Mouse (Mus musculus): ENCODE data around the gene Ap5m1. TPM values are rescaled to one million over a fixed set of nuclear protein-coding genes. Genes with fewer than 3 reads are reported as not detected.
"Not testable (repeated sequence)": the region's sequence is repeated elsewhere in the genome, so short reads cannot be mapped to it uniquely, and the experiment has no call there.

Ap5m1 gene
- total RNA-seq (2021), result 10 to 100 TPM; 10.7 to 11.0 TPM

DNA sequence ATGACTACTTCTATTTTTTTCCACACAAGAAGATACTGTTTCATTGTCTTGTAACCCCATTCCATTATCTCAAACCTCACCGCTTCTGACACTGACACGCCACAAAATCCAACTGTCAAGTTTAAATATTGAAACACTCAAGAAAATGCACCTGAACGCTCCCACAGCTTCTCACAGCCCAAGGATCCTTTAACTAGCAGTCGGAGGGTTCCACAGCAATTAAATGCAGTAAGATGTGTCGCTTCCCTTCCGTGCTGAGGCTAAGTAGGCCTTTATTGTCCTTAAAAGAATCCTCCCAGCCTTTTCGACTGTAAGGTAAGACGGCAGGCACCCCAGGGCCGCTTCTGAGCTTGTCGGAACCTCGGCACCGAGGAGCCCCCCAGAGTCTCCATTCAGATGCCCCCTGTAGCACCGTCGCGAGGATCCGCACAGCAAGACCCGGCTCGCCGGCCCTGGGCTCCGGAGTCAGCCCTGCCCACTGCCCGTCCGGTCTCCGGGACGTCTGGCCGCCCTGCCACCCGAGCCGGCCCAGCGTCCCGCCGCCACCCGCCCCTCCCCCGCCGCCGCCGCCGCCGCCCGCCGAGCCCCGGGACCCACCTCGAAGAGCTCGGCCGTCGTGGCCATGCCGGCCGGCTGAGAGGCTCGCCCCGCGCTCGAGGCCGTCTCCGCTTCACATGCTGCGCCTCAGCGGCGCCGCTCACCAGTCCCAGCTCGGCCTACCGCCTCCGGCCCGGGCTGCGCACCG lies at the start of gene Ap5m1:
Gene Ap5m1 (plus strand): TSS at position 569 of the 745 bp plus-strand sequence.
- no peak for DNase-seq
- intact Hi-C loops (cut with DNase I), result loop anchor here (5.0 to 10.0 kb wide), 3 partner anchors 107 to 941 kb away; partner anchors contain the start of genes Naa30, Peli2 and Tmem260

DNA sequence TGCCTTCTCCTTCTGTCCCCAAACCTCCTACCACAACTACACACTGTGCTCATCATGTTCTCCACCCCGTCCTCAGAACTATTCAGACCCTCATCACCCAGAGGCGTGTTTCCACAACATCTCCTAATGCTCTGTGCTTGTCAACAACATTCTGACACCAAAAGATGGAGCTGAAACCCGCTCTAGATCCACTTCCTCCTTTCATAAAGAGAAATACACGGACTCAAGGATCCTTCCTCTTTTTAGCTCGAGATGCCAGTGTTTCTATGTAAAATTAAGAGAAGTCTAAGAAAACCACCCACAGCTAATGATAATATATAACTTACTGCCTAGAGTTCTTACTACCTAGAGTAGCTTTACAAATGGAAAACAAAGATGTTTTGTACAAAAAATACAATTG lies 46.1 kb upstream of the Ap5m1 start:
- intact Hi-C loops (cut with DNase I), result no loop called here
- DNase-seq, result no peak

DNA sequence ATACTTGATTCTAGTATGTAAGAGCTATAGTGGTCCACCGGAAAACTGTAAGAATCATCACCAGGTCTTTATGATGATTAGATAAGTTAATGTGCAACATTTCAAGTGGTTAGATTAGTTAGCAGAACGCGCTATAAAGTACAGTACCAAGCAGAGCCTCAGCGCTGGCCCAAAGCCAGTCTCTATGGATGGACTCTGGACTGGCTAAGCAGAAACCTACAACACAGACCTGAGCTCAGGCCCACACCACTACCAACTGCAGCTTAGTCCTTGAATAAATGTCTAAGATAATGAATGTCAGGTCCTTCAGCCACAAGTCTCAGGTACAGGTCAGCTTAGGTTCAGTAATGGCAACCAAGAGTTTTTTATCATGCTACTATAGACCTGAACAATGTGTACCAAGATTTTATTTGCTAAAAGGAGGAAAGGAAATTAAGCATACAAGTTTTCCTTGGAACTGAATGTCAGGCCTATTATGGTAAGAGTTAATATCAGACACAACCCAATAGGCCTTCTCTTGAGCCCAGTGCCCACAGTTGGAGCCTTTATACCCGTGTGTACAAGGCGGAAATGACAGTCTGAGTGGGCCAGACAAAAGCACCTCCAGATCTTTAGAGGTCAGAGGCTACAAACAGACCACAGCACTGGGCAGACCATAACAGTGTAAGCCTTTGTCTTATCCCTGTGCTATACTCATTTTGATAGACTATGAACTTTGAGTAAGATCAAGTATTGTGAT lies 38.7 kb upstream of the Ap5m1 start:
- intact Hi-C loops (cut with DNase I), result no loop called here
- no peak for DNase-seq

DNA sequence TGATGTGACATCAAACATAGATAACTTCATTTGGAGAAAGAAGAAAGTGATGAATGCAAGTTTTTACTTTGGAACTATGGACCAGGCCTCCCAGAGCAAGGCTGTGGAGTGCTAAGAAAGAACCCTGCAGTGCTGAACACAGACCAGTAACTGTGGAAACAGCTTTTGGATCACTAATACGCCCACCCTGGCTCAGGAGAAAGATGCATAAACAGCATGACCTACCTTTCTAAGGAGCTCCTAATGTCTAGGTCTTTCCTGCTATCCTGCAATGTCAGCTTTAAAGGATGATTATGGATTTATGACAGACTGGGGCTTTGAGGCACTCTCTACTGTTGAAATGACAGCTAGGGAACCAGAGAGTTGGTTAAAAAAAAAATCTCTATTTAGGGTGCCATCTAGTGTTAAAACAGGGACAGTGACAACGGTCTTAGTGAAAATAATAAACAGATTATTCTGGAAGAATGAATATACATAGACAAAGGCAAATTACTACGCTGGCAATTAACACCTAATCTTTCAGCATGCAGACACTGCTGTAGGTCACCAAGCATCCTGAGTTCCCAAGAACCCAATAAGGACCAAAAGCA lies 38.0 kb upstream of the Ap5m1 start:
- no peak for DNase-seq
- intact Hi-C loops (cut with DNase I), result no loop called here

DNA sequence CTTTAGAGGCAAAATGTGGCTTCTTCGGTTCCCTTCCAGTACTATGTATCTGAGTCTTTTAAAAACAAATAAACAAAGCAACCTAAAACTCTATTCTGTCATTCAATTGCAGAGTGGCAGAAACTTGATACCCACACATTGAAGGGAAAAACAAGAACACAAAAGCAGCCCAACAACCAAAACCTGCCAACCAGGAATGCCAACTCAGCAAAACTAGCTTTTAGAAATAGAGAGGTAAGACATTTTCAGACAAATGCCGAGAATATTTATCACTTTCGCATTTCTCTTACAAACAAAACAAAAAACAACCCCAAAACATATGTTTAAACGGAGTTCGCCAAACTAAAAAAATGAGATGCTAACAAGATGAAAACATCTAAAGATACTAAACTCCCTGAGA lies 36.9 kb upstream of the Ap5m1 start:
- intact Hi-C loops (cut with DNase I), result no loop called here
- no peak for DNase-seq

DNA sequence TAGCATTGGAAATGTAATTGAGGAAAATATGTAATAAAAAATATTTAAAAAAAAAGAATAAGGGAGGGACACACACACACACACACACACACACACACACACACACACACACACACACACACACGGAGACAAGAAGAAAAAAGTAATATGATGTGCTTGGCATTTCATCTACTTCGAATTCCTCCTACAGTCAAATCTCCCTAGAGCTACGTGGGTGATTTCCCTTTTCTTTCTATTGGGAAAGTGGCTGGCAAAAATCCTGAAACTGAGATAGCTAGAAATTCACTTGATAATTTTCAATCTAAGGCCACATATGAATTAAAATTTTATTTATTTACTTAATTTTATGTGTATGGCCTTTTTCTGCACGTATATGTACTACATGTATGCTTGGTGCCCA lies 20.3 kb upstream of the Ap5m1 start:
- DNase-seq, result no peak
- intact Hi-C loops (cut with DNase I), result no loop called here

DNA sequence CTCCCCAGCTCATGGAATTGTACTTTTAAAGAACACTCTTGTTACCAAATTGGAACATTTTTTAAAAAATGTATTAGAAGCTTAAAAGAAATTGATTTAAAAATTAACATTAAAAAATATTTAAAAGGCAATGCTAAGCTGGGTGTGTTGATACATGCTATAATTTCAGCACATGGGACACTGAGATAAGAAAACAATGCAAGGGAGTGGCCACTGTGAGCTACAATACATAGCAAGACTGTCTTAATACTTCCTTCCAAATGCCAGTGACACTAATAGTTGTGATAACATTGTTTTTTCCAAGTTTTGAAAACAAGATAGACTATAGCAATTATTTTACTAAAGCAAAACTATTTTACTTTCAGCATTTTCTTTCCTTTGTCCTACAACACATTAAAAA lies 16.4 kb upstream of the Ap5m1 start:
- intact Hi-C loops (cut with DNase I), result no loop called here
- no peak for DNase-seq

DNA sequence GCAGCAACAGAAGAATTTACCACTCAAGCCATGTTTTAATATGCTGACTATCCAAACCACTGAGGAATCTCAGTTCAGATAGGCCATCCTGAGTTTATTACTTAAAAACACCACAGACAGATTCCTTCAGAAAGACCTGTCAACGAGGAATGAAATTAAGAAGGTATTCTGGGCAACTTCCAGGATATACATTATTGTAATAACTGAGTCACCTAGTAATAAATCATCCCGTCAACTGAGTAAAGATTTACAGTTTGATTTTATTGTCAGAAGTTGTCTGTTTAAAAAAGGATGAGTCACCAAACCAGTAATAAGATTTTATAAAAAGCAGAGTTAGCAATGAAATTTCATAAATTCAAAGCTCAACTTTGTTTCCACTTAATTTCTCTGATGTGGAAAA lies 2.1 kb upstream of the Ap5m1 start:
- intact Hi-C loops (cut with DNase I), result loop anchor here (10.0 kb wide), 1 partner anchor 939 kb away; the partner anchor contains the start of gene Peli2
- DNase-seq, result no peak

DNA sequence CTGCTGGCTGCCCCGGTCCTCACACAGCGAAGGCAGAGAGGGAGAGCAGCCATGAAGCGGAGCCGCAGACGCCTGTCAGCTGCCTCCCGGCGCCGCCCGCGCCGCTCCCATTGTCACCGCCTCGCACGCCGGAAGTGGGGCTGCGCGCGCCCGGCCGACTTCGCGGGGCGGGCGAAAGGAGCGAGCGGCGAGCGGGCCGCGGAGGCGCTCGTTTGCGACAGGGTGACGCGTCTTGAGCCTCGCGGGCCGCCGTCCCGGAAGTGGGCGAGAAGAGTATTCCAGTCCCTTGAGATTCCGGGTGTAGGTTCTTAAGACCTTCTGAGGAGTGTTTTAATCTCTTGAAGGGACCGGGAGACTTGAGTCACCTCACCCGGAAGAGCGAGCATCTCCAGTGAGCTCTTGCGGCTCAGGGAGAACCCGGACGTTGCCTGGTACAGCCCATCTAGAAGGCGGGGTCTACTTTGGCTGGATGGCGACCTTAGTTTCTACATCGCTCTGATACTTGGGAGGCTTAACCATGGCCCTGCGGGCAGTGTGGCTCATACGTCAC lies 452 bp downstream of the Ap5m1 start, which contains the start of gene Exoc5:
Gene Exoc5 (minus strand): TSS at position 380 of the 550 bp plus-strand sequence.
- intact Hi-C loops (cut with DNase I), result loop anchor here (5.0 to 10.0 kb wide), 3 partner anchors 106 to 942 kb away; partner anchors contain the start of genes Naa30, Peli2 and Tmem260
- peak; percentile 97 to 99 for DNase-seq

DNA sequence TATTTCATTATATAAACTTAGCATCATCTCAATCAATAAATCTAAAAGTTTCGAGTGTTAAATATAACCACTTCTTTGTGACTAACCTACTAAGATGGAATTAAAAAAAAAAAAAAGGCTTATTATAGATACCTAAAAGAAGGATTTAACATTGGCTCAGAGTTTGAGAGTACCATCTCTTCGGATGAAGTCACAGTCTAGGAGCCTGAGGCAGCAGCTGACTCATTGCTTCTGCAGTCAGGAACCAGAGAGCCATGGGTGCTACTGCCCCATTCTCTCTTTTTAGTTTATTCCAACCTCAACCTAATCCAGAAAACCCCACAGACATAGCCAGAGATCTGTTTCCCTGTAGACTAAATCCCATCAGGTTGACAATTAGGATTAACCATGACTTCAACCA lies 6.9 kb downstream of the Ap5m1 start:
- intact Hi-C loops (cut with DNase I), result no loop called here
- no peak for DNase-seq

DNA sequence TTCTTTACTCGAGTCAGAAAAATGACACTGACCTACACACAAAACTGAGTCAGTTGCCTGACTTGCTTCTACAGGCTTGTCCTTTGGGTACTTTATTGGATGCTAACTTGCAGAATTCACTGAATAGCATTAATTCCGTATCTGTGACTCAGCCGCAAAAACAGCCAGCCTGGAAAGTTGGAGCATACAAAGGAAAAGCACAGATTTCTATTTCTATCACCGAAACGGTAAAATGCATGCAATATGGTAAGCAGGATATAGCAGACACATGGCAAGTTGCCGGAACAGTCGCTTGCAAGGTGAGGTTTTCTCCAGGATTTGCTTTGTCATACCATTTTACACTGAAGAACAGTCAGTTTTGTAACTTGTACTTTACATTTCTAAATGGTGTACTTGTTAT lies 8.0 kb downstream of the Ap5m1 start:
- no peak for DNase-seq
- intact Hi-C loops (cut with DNase I), result no loop called here

DNA sequence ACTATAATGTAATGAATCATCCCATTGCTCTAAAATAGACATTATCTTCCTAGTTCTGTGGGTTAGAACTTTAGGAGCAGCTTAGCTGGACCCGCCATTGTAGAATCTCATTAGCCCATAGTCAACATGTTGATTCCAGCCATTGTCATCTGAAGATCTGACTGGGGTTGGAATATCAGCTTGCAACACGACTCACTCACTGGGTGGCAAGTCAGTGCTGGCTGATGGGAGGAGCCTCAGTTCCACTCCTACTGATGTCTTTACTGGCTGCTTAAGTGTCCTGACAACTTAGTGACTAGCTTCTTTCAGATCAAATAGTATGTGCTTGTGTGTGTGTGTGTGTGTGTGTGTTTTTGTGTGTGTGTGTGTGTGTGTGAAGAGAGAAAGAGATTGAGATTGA lies 8.5 kb downstream of the Ap5m1 start:
- no peak for DNase-seq
- intact Hi-C loops (cut with DNase I), result no loop called here

DNA sequence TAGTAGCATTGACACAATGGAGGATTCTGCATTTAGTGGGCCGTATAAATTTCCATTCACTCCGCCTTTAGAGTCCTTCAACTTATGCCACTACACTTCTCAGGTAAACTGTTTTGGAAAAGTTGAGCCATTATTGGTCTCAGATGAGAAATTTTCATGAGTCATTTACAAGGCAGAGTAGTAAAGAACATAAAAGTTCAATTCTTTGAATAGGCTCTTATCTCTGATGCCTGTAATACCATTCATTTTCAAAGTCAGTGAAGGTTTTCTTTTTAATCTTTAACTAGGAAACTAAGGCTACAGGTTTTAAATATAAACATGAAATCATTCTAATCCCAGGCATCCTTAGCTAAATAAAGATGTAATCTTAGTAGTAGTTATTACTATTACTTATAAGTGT lies 12.9 kb downstream of the Ap5m1 start:
- intact Hi-C loops (cut with DNase I), result no loop called here

DNA sequence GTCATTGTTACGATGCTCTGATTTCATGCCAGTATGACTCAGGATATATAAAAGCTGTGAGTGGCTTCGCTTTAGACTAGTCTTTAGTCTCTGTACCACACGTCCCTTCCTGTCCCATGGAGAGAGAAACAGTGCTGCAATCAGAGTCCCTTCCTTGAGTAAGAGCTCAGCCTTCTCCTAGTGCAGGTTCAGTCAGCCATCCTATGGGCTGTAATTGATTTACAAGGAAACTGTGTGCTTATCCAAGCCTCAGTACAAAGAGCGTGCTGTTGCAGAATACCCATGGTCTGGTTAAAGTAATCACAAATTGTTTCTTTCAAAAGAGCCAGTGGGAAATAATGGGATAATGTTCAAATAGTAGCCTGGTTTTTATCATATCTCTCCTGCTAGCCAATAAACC lies 20.6 kb downstream of the Ap5m1 start:
- DNase-seq, result no peak
- intact Hi-C loops (cut with DNase I), result no loop called here

More for the DNA sequence above, 12.9 kb downstream of the Ap5m1 start:
- DNase-seq, result no peak

DNA sequence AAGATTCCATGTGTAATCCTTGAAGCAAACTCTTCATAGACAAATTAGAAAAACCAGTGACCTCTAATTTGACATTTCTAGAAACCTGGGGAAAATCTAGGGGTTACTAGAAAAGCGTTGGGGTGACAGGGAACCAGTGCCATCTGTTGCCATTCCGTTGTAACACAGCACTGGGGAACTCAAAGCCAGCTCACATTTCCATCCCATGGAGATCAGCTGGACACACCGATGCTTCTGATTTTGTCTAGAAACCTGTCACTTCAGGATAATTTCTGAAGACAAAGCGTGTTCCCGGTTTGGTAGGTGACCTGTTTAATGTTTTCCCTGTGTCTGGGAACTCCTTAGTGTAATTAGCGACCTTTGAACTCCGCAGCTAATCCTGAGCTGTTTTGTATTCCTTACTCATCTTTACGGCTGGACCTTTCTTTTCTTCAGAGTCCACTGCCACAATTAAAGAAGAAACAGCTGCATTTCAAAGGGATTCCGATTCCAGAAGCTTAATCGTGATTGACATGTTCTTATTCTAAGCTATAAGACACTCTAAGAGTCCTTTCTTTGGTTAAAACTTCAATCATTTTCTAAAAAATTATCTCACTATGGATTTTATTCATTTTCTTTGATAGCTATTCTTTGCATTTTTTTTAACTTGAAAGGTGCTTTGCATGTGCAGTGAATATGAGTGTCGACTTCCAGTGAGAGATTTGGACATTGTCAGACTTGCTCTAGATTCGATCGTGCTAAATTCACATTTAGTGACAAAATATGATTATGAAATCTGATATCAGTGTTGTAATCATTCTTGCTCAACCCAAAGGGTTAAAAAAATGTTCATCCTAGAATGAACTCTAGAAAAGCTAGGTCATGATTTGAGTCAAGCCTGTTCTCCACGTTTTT lies 22.5 kb downstream of the Ap5m1 start:
- intact Hi-C loops (cut with DNase I), result no loop called here
- no peak for DNase-seq

DNA sequence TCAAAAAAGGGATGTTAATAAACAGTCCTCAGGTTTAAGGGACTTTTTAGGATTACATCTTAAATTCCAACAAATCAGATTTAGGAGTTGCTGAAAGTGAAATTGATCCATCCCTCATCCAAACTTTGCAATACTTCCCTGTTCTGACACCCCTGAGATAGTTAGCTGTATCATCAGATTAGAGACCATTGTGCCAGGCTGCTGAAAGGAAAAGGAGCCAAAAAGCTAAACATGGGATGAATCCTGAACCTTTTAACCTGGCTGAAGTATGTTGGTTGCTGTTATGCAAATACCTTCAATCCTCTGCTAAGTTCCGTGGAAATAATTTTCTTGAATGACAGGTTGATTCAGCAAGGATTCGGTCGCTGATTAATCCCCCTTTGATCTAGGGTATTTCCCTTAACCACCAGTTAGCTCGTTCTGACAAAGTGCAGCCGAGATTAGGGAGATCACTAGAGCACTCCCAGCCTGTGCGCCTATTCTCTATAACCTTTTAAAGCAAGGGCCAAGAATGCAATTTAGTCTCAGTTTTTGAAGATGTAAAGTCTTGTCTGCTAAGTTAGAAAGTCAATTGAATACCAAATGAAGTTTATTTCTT lies 23.7 kb downstream of the Ap5m1 start:
- intact Hi-C loops (cut with DNase I), result no loop called here
- DNase-seq, result no peak

DNA sequence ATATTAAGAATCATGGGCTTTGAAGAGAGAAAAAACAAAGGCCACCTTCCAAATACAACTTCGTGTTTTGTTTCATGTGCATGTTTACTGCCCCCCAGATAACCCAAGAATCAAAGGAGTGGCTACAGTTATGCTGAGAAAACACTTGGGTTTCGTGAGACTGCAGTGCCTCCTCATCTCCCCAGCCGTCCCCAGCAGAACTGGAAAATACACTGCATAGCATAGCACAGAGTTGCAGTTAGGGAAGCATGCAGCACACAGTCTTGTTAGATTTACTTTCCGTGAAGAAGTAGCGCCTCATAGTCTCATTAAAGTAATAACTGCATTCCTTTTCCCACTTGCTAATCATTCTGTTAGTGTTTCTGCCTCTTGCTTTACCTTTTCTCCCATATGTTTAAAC lies 24.2 kb downstream of the Ap5m1 start:
- DNase-seq, result no peak
- intact Hi-C loops (cut with DNase I), result no loop called here

DNA sequence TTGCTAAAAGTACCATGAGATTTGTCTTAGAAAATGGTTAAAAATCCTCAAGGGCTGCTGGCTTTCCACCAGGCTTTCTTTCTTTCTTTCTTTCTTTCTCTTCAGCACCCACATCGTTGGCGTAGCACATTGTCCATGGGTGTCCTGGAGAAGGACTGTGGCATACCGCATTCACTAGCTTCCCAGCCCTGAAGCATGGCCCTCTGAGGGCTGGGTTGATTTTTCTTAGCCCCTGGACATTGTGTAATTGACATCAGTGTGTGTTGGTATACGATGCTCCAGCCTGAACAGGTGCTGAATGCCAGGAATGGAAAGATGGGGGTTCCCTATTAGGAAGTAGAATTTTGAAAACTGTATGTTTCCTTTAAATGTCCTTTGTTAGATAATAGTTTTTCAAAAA lies 25.4 kb downstream of the Ap5m1 start:
- intact Hi-C loops (cut with DNase I), result no loop called here

DNA sequence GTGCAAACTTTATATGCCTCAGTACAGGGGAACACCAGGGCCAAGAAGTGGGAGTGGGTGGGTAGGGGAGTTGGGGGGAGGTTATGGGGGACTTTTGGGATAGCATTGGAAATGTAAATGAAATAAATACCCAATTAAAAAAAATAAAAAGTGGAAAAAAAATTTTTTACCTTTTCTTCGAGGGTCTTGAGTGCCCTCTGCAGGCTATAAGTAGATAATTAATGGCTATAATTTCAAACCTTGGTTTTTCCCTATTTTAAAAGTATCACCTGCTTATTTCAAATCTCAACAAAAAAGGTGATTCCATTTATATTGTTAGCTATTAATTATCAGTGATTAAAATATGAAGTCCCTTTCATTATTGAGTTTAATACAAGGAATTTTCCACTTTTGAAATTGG lies 25.9 kb downstream of the Ap5m1 start:
- intact Hi-C loops (cut with DNase I); DNase-seq: not testable (repeated sequence)

More for the DNA sequence above, 25.4 kb downstream of the Ap5m1 start:
- no peak for DNase-seq

DNA sequence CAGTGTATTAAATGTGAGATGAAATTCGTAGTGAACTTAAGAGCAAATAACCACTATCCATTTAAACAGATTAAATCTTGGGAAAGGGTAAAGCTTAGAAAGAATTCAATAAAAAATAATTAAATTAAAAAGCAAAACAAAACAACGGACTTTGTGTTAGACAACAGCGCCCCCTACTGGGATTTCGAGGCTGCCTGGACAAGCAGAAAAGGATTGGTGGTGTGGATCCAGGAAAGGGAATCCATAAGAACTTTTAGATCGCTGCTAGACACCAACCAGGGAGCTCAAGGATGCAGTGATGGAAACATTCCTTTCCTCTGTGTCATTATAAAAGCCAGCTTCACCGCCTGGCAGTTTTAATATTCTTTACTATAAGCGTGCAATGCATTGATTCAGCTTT lies 52.5 kb downstream of the Ap5m1 start:
- peak; percentile 64 to 77 for DNase-seq
- intact Hi-C loops (cut with DNase I), result loop anchor here (1.0 to 2.0 kb wide), 2 partner anchors 594 to 748 kb away; no protein-coding TSS in a partner anchor
